Mouse (Mus musculus) gastrocnemius, postnatal 36 days (tissue): ENCODE results near the gene Taar5. TPM values are rescaled to one million over a fixed set of nuclear protein-coding genes. Genes with fewer than 3 reads are reported as not detected.

Source experiments
- DNase-seq, 2 experiments: peaks; one replicate each; pipeline ENCODE4 v3.0.0; 2022
- intact Hi-C: fragments of 180-260 bp; cut with DNase I; formaldehyde crosslinking; loops from one replicate; pipeline ENCODE4 v1.15.1; 2025
- total RNA-seq, 2 experiments: library from RNA; stranded (reverse); gene quantifications; 2 replicates each; pipeline ENCODE4 v1.2.3; 2021

Taar5 gene
- total RNA-seq, 2 experiments from 2014 or later, result not detected

DNA sequence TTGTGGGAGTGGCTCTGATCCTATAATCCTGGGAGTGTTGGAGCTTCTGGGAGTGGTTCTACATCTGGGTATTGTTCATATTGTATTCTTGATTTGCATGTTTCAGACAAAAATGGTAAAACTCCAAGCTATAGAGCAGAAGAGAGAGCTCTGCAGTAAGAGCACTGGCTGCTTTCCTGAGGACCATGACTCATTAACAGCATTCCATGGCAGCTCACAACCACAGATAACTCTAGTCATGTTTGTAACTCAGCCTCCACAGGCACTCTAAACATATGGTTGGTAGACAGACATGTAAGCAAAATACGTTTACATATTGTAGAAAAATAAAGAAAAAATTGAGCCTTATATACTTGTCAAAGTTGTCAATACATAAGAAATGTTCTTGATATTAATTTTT is 35.9 kb downstream of the Taar5 start:
- DNase-seq, result no peak
- intact Hi-C loops, result no loop called here

DNA sequence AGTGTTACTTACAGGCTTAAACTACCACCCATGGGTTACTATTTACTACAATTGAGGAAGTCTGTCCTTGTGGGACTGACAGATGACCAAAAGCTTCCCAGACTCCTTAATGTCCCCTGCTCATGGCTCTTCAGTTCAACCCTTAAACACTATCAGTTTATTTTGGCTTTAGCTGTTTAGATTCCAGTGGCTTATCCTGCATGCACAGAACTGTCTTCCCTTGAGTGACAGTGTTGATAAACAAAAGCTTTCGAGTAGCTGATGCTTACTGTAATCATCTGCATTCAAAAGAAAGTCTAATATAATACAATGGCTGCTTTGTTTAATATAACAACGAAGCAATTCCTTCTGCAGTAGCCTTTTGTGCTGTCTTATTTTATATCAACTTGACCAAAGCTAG is 36.5 kb downstream of the Taar5 start:
- DNase-seq, result no peak
- intact Hi-C loops, result no loop called here

GRCm38 (mm10) chr10:24008143-24008542 is 37.6 kb downstream of the Taar5 start:
- intact Hi-C loops, result no loop called here
- DNase-seq, result no peak

Other genes starting within 250 kb of the Taar5 start
- gene Rps12, start 183.4 kb upstream of the Taar5 start, total RNA-seq, result 100 to 1,000 TPM; 159 to 243 TPM
- gene Slc18b1, start 173.7 kb upstream of the Taar5 start, total RNA-seq, result 1 to 10 TPM; 5.6 to 9.2 TPM
- under 1 TPM; 0.13 to 0.17 TPM for gene Vnn3, start 119.2 kb upstream of the Taar5 start, total RNA-seq
- gene Vnn1, start 76.0 kb upstream of the Taar5 start, total RNA-seq, result under 1 TPM; 0.20 to 0.27 TPM
- not detected for gene Taar1, start 50.4 kb upstream of the Taar5 start, total RNA-seq
- gene Taar2, start 32.1 kb upstream of the Taar5 start, total RNA-seq, result not detected
- gene Taar3, start 21.1 kb upstream of the Taar5 start, total RNA-seq, result not detected
- not detected for gene Taar4, start 10.2 kb upstream of the Taar5 start, total RNA-seq
- not detected for gene Taar6, start 14.9 kb downstream of the Taar5 start, total RNA-seq
- not detected for gene Taar7a, start 22.8 kb downstream of the Taar5 start, total RNA-seq
- gene Taar7b, start 29.2 kb downstream of the Taar5 start, total RNA-seq, result not detected
- gene Taar7d, start 56.5 kb downstream of the Taar5 start, total RNA-seq, result not detected
- not detected for gene Taar7e, start 66.9 kb downstream of the Taar5 start, total RNA-seq
- gene Taar7f, start 78.8 kb downstream of the Taar5 start, total RNA-seq, result not detected
- gene Taar8a, start 105.8 kb downstream of the Taar5 start, total RNA-seq, result not detected
- not detected for gene Taar8b, start 121.6 kb downstream of the Taar5 start, total RNA-seq
- not detected for gene Taar8c, start 131.2 kb downstream of the Taar5 start, total RNA-seq
- not detected for gene Taar9, start 138.8 kb downstream of the Taar5 start, total RNA-seq
- 10 to 100 TPM; 21.5 to 24.3 TPM for gene Stx7, start 178.6 kb downstream of the Taar5 start, total RNA-seq